ENCODE assay signal across 9 mouse cellular contexts in genomic region chr2:150023873-150024339, GRCm38 (mm10).
A peak's percentile ranks its signal among the peaks of the same experiment; 100 is the strongest.
DNase-seq lines count a peak whose midpoint lies in the region; ATAC-seq and TF ChIP-seq lines count a peak whose summit lies in the region.
"Had no signal": no experiment of that assay in that cellular context is flagged by ENCODE, and none has a peak within 500 bp of the region (broad histone marks: within the 10 kb centered on the region; RNA-seq: fewer than 3 reads in every experiment).

No protein-coding gene starts in this region.

- TF ChIP-seq CTCF in liver, postnatal 0 days (IDR thresholded peaks at IDR 0.05; ENCODE audit: low read depth), result peak; percentile 28

- 16% methylated on average over 2 of the region's 2 CpGs for WGBS in hindbrain, embryonic 10.5 days
- WGBS in liver, postnatal 0 days (ENCODE audit: insufficient replicate concordance), result 33% methylated on average over 2 of the region's 2 CpGs

- ATAC-seq in liver, postnatal 0 days, result no peak
- ATAC-seq in erythroblast, adult 5-6 weeks (replicated peaks; ENCODE audit: low FRiP score, poor library complexity, severe bottlenecking), result no peak

- no peak overlapping the region for H3K27ac ChIP-seq in hindbrain, embryonic 10.5 days
- no peak overlapping the region for H3K27ac ChIP-seq in liver, postnatal 0 days (ENCODE audit: low read depth)
- H3K27ac ChIP-seq: liver, embryonic 13.5 days had no signal

- no peak overlapping the region for H3K9ac ChIP-seq in liver, postnatal 0 days (replicated peaks)
- H3K9ac ChIP-seq: liver, embryonic 13.5 days had no signal

- H3K36me3 ChIP-seq in hindbrain, embryonic 10.5 days, result no peaks in the 10 kb centered on the region
- H3K36me3 ChIP-seq in liver, postnatal 0 days (replicated peaks; ENCODE audit: insufficient read depth, low read length), result no peaks in the 10 kb centered on the region
- H3K36me3 ChIP-seq: liver, embryonic 13.5 days had no signal

- no peaks in the 10 kb centered on the region for H3K27me3 ChIP-seq in hindbrain, embryonic 10.5 days (ENCODE audit: insufficient read depth, poor library complexity, severe bottlenecking)
- no peaks in the 10 kb centered on the region for H3K27me3 ChIP-seq in liver, postnatal 0 days (ENCODE audit: insufficient read depth, low read length)
- H3K27me3 ChIP-seq: liver, embryonic 13.5 days had no signal

- H3K4me2 ChIP-seq in liver, postnatal 0 days (ENCODE audit: low read depth, low read length), result no peak overlapping the region
- H3K4me2 ChIP-seq: liver, embryonic 13.5 days had no signal

- no peak overlapping the region for H3K4me3 ChIP-seq in hindbrain, embryonic 10.5 days
- H3K4me3 ChIP-seq in liver, postnatal 0 days (ENCODE audit: low read depth, low read length), result no peak overlapping the region
- H3K4me3 ChIP-seq: liver, embryonic 13.5 days had no signal

- peak; percentile 50 for DNase-seq in adrenal gland, adult 2 months
- DNase-seq in adrenal gland, postnatal 25 days, result no peak
- DNase-seq in right cerebral cortex, adult 2 months (ENCODE audit: low spot score in 2 of 2), result peak; percentile 29 to 39
- DNase-seq in right cerebral cortex, postnatal 25 days, result no peak
- DNase-seq in hindbrain, embryonic 10.5 days (ENCODE audit: low spot score), result peak; percentile 30
- DNase-seq in liver, postnatal 0 days, result no peak
- no peak for DNase-seq in ovary, postnatal 10 days (ENCODE audit: low spot score)
- DNase-seq: liver, embryonic 13.5 days had no signal

- no peaks in the 10 kb centered on the region for H3K9me3 ChIP-seq in hindbrain, embryonic 10.5 days
- no peaks in the 10 kb centered on the region for H3K9me3 ChIP-seq in liver, postnatal 0 days (ENCODE audit: low read length)
- H3K9me3 ChIP-seq: liver, embryonic 13.5 days had no signal

- no peak for TF ChIP-seq EP300 in liver, postnatal 0 days (IDR thresholded peaks at IDR 0.05; ENCODE audit: low read depth)

- no peaks in the 10 kb centered on the region; the same call in 1 of the 2 replicates for H3K4me1 ChIP-seq in hindbrain, embryonic 10.5 days (replicated peaks)
- no peaks in the 10 kb centered on the region for H3K4me1 ChIP-seq in liver, postnatal 0 days (ENCODE audit: insufficient read depth)
- H3K4me1 ChIP-seq: liver, embryonic 13.5 days had no signal

Comparison
In these comparisons a context has a peak if more than half of its experiments do, and no peak if none do; other contexts are left out.
1. DNase-seq: peak in adrenal gland, adult 2 months (single experiment), right cerebral cortex, adult 2 months (2 of 2) and hindbrain, embryonic 10.5 days (single experiment); none in adrenal gland, postnatal 25 days (single experiment), right cerebral cortex, postnatal 25 days (single experiment), liver, postnatal 0 days (single experiment) and ovary, postnatal 10 days (single experiment).